Mouse (Mus musculus) cerebellum, postnatal 10 days (tissue): ENCODE data around the gene Pecam1.
"Not testable (repeated sequence)": the region's sequence is repeated elsewhere in the genome, so short reads cannot be mapped to it uniquely, and the experiment has no call there.

Experiments
- DNase-seq, 2 experiments: peaks; one replicate each; pipeline ENCODE4 v3.0.0; 2021; ENCODE audit warnings: mixed read lengths in 2 of 2

Pecam1 gene

DNA sequence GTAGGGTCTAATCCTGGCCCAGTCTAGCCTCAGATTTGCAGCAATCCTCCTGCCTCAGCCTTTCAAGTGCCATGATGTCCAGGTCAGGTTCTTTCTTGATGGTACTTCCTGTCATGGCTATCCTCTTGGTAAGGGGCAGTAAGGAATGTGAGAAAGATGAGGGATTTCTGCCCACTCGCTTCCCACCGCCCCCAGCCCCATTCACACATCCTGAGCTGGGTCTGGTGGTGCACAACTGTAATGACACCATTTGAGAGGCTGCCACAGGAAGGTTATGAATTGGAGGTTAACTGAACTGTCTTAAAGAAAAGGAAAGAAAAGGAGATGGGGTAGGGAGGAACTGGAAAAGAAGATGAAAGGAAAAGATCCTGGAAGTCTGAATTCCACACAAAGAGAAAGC lies 84.6 kb downstream of the Pecam1 start:
- no peak for DNase-seq

DNA sequence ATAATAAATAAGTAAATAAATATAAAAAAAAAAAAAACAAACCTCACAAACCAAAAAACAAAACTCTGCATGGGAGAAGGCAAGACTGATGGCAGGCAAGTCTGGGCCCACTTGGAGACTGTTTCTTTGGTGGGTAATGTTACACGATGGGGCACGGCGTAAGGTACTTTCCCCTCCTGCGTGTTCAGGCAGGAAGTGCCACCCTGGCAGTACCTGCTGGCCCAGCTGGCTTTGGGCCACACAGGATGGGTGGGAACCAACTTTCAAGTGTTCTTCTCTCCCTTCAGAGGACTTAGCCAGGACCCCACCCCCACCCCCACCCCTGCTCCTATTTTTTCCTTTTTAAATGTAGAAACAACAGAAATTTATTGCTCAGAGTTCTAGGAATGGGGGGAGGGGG lies 85.1 kb downstream of the Pecam1 start:
- DNase-seq, result no peak

- DNase-seq, result no peak
Measured at GRCm38 (mm10) chr11:106664691-106665090, 85.7 kb downstream of the Pecam1 start.

DNA sequence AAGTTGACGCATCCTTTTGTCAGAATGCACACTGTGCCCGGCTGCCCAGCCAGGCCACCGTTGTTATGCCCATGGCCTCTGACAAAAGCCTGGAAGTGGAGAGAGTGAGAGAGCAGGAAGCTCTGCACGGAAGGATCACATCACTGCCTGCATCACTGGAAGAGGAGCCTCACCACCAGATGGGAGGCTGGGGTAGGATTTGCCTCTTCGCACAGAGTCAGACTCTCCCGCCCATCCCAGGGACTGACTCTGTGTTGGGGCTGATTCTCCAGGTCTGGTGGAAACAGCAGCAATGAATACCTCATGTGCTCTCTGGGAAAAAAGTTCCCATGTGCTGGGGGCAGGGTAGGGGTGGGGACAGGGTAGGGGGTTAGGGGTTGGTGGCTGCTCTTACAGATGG lies 86.6 kb downstream of the Pecam1 start:
- DNase-seq, result peak; percentile 38 to 45

DNA sequence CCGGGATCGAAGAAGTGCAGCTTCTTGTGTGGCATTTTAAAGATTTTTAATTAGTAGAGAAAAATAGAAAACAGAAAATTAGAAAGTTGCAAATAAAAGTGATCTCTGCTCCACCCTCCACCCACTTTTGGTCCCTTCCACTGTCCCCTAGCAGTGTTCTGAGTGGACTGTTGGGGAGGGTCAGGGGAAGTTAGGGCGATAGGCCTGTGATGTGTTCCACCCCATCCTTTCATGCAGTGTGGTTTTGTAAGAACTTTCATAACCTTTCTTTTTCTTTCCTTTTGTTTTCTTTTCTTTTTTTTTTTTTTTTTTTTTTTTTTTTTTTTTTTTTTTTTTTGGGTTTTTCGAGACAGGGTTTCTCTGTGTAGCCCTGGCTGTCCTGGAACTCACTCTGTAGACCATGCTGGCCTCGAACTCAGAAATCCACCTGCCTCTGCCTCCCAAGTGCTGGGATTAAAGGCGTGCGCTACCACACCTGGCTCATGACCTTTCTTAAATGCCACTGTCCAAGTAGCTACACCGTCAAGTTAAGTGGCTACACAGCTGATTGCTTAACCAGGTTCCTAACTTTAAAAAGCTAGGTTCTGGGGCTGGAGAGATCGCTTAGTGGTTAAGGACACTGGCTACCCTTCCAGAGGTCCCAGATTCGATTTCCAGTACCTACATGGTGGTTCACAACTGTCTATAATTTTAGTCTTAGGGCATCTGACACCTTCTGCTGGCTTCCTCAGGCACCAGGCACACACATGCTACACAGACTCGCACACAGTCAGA lies 87.6 kb downstream of the Pecam1 start:
- DNase-seq, result no peak

GRCm38 (mm10) chr11:106660453-106661081 lies 89.9 kb downstream of the Pecam1 start:
- DNase-seq, result no peak

DNA sequence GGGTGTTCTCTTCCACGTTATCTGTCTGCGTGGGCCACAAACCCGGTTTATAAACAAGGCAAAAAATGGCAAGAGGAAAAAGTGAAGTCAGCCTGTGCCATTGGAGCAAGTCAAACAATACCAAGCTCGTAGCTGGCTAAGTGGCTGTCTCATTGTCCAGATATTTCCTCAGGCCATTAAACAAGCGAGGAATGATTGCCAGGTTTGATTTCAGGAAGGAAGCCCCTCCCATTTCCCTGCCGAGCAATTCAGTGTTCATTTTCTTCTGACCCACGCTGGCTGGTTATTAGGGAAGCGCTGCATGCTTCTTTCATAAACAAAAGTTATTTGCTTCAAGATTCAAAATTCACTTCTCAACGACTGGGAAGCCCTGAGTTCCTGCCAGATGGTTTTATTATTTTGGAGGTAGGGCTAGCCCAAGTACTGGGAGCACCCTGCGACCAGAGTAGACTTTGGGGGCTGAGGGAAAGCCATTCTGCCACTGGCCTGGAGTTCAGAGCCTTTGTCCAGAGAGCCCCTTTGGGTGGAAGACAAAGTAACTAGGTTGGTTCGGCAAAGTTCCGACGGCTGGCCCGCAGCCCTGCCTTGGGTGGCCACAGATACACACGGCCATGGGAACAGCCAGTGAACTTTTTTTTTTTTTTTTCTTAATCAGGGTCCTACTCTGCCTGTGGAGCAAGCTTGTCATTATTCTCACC lies 90.7 kb downstream of the Pecam1 start:
- DNase-seq, result peak; percentile 50 to 67

- DNase-seq, result peak; percentile 97
Measured at GRCm38 (mm10) chr11:106658051-106658880, 92.2 kb downstream of the Pecam1 start.

- DNase-seq, result not testable (repeated sequence)
Measured at GRCm38 (mm10) chr11:106656896-106657498, 93.4 kb downstream of the Pecam1 start.

GRCm38 (mm10) chr11:106648347-106648746 lies 102.1 kb downstream of the Pecam1 start:
- DNase-seq, result peak; percentile 85 to 89

GRCm38 (mm10) chr11:106642966-106643637 lies 107.3 kb downstream of the Pecam1 start:
- DNase-seq, result no peak

- DNase-seq, result no peak
Measured at GRCm38 (mm10) chr11:106641580-106641979, 108.8 kb downstream of the Pecam1 start.

GRCm38 (mm10) chr11:106640059-106640458 lies 110.4 kb downstream of the Pecam1 start:
- no peak for DNase-seq

- DNase-seq, result no peak
Measured at GRCm38 (mm10) chr11:106639356-106639692, 111.1 kb downstream of the Pecam1 start.

GRCm38 (mm10) chr11:106638551-106639355 lies 111.7 kb downstream of the Pecam1 start:
- DNase-seq, result no peak

DNA sequence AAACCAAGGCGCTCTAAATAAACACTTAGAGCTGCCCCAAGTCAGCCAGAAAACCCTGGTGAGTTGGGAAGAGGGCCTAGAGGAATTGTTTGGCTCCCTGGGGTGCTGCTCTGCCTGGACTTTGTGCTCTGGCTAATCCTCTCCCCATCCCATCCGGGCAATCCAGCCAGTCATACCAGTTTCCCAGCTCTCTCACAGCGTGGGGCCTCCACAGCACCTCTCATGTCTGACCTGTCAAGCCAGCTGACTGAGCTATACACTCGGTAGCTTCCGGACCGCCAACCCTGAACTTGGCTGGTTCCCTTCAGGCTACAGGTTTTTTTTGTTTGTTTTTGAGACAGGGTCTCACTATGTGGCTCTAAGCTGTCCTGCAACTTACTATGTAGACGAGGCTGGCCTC lies 112.7 kb downstream of the Pecam1 start:
- no peak for DNase-seq

- no peak for DNase-seq
Measured at GRCm38 (mm10) chr11:106635946-106636345, 114.5 kb downstream of the Pecam1 start.

- not testable (repeated sequence) for DNase-seq
Measured at GRCm38 (mm10) chr11:106634175-106634574, 116.3 kb downstream of the Pecam1 start.

DNA sequence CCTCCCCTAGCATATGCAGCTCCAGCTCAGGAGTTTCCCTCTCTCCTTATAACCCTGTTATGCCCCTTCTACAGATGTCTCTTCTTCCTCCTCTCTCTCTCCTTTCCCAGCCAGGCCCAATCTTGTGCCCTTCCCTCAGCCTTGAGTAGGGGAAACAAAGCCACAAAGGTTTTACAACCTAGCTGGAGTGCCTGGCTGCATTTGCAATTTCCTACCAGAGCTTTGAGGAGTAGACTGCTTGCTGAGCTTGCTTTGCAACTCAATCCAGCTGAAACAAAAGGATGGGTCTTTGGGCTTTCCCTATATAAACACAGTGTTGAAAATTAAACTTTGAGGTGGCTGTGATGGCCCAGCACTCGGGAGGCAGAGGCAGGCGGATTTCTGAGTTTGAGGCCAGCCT lies 117.0 kb downstream of the Pecam1 start:
- DNase-seq, result no peak

GRCm38 (mm10) chr11:106627692-106628091 lies 122.7 kb downstream of the Pecam1 start:
- DNase-seq, result peak; percentile 84 to 89

DNA sequence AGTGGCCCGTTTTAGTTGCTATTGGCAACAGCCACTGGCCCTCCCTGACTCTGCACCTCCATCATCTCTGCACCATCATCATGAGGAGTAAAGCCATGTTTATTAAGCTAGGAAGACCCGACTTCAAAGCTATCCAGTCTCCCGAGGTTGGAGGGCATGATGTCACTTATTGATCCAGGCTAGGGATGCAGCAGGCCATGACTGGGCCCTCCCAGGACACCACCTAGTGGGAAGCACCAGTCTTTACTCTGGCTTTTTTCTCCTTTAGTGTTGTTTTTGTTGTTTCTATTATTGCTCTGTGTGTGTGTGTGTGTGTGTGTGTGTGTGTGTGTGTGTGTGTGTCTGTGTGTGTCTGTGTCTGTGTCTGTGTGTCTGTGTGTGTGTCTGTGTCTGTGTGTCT lies 124.9 kb downstream of the Pecam1 start:
- DNase-seq, result no peak
